Mouse (Mus musculus) kidney, embryonic 15.5 days (tissue): Measurements from ENCODE around the gene Slc25a51. TPM values are rescaled to one million over a fixed set of nuclear protein-coding genes. Genes with fewer than 3 reads are reported as not detected.

Experiments used
- ATAC-seq: fragments of 200-750 bp; cut with Nextera tagmentation; replicated peaks from 2 replicates; pipeline ENCODE4 v1.8.0; 2017; ENCODE audit warnings: moderate TSS enrichment; ENCODE audit not compliant: low FRiP score
- H3K27ac ChIP-seq: fragments of 300-500 bp; sonication (generic); 2 replicates; pipeline ENCODE4 v1.5.1; 2015; ENCODE audit warnings: mild to moderate bottlenecking, inconsistent platforms
- H3K27me3 ChIP-seq: fragments of 300-500 bp; sonication (generic); 2 replicates; pipeline ENCODE4 v1.6.1; 2015; ENCODE audit warnings: inconsistent platforms
- H3K36me3 ChIP-seq: fragments of 300-500 bp; sonication (generic); 2 replicates; pipeline ENCODE4 v1.6.1; 2015; ENCODE audit warnings: inconsistent platforms
- H3K4me1 ChIP-seq: fragments of 300-500 bp; sonication (generic); 2 replicates; pipeline ENCODE4 v1.6.1; 2015; ENCODE audit warnings: inconsistent platforms
- H3K4me2 ChIP-seq: fragments of 300-500 bp; sonication (generic); 2 replicates; pipeline ENCODE4 v1.6.1; 2015; ENCODE audit warnings: moderate library complexity, mild to moderate bottlenecking, inconsistent platforms
- H3K4me3 ChIP-seq: fragments of 300-500 bp; sonication (generic); replicated peaks from 2 replicates; pipeline ENCODE4 v1.5.1; 2015; ENCODE audit warnings: mild to moderate bottlenecking, inconsistent platforms
- H3K9ac ChIP-seq: fragments of 300-500 bp; sonication (generic); 2 replicates; pipeline ENCODE4 v1.6.1; 2015; ENCODE audit warnings: mild to moderate bottlenecking, inconsistent platforms
- H3K9me3 ChIP-seq: fragments of 300-500 bp; sonication (generic); replicated peaks from 2 replicates; pipeline ENCODE4 v1.6.1; 2016; ENCODE audit warnings: inconsistent platforms
- WGBS: fragments of 180-500 bp; shearing (Covaris S2); methylation state at CpG from one replicate; pipeline ENCODE4 v1.1.7; 2015; ENCODE audit warnings: mixed read lengths; 5-methylcytosine and 5-hydroxymethylcytosine counted together
- polyA plus RNA-seq: library from polyadenylated mRNA; unstranded; fragments of >200 nt; fragmentation: Nextera tagmentation; extraction: Ambion mirVana; gene quantifications from 2 replicates; pipeline ENCODE4 v1.2.1, GENCODE M21; 2015

The Slc25a51 gene
- polyA plus RNA-seq = 79.0 and 81.0 TPM in 2 replicates

DNA sequence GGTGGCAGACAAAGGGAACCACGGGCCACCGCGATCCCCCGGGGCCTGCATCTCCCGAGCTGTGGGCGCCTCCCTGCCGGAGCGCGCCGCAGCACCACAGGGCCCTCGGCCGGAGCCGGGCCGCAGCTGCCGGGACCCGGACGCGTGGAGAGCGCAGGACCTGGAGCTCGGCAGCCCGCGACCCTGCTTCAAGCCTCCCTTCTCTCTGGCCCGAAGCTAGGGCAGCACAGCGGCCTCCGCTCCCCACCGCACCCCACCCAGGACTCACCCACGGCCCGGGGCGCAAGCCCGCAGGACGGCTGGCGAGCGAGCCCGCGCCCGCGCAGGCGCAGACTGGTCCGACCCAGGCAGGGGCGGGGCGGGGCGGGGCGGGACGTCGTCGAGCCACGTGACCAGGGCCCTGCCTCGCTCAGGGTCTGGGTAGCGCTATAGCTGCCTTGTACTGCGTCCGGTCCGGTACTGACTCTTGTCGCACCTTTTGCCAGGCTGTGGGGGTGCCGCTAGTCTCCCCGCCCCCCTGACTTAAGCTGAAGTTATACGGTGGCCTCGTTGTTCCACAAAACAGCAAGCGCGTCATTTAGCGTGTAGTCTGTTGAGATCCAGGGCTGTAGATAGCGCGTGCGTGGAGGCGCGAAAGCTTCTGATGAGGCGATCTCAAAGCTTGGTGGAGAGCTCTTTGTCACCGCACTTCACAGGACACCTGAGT lies at the start of gene Slc25a51:
TSS of gene Slc25a51 (minus strand) at position 340 of the 706 bp plus-strand sequence.
- Histone ChIP-seq H3K27ac (peak within 1 kb of the TSS; percentile 96), H3K9me3 (no peaks in the 10 kb centered on the region), H3K4me3 (peak within 1 kb of the TSS; percentile 97), H3K36me3 (peaks cover 11% of the 10 kb centered on the region), H3K9ac (peak within 1 kb of the TSS; percentile 97), H3K27me3 (no peaks in the 10 kb centered on the region), H3K4me1 (peaks cover 34% of the 10 kb centered on the region), H3K4me2 (peak within 1 kb of the TSS; percentile 92)
- peak; percentile 96 for ATAC-seq
- WGBS = under 1% methylated on average over 61 of the region's 67 CpGs

DNA sequence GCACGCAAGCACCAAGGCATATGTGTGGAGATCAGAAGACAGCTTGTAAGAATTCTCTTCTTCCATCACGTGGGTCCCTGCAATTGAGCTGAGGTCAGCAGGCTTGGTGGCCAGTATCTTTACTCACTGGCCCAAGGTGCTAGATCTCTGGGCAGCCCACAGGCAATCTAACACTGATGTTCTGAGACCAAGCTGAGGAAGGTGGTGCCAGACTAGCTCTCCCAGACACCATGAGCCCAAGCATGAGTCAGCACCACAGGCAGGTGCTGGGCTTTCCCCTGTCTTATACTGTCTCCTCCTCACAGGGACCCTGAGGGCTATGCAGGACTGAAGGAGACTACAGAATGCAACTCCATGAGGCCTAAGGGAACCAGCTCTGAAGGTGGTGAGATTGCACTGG lies 49.0 kb upstream of the Slc25a51 start:
- no peak overlapping the region for H3K4me3 ChIP-seq
- H3K27me3 ChIP-seq = no peaks in the 10 kb centered on the region
- H3K36me3 ChIP-seq = peaks cover 24% of the 10 kb centered on the region
- H3K4me2 ChIP-seq = no peak overlapping the region
- WGBS = 85% methylated on average over 2 of the region's 2 CpGs
- H3K4me1 ChIP-seq = peaks cover 57% of the 10 kb centered on the region
- no peak overlapping the region for H3K9ac ChIP-seq
- ATAC-seq = no peak
- no peak overlapping the region for H3K27ac ChIP-seq
- no peaks in the 10 kb centered on the region for H3K9me3 ChIP-seq

- Histone ChIP-seq H3K4me3 (no peak overlapping the region), H3K27me3 (no peaks in the 10 kb centered on the region), H3K9ac (no peak overlapping the region), H3K9me3 (no peaks in the 10 kb centered on the region), H3K36me3 (peaks cover 24% of the 10 kb centered on the region), H3K27ac (no peak overlapping the region), H3K4me2 (no peak overlapping the region), H3K4me1 (peaks cover 61% of the 10 kb centered on the region)
- 88% methylated on average over 4 of the region's 4 CpGs for whole genome bisulfite sequencing
- no peak for ATAC-seq
Measured at GRCm38 (mm10) chr4:45455001-45455400, 46.4 kb upstream of the Slc25a51 start.

DNA sequence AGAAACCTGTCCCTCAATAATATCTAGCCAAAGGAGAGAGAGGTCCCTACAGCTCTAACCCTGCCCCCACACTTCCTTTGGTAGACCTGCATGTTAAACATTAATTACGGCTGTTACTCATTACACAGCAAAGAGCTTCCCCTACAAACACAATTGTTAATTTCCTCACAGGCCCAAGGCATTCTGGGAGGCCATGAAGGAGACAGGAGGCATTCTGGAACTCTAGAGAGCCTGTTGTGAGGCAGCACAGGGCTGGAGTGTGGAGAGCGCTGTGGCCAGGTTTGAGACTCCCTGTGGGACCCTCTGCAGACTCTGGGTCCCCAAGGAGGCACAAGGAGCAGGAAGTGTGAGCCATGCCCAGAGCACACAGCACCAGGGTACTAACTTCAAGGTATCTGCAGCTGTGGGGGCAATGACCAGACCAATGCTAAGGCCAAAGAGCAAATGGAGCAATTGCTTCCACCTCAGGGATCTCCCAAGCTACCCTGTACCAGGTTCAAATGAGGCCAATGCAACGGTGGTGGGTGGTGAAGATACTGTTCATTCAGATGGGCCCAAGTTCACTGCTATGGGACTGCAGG lies 44.8 kb upstream of the Slc25a51 start:
- 0 out of 2 replicates have a peak overlapping the region, but pooled peaks have one; percentile 19 for H3K9ac ChIP-seq
- peaks cover 60% of the 10 kb centered on the region for H3K4me1 ChIP-seq
- no peak overlapping the region for H3K4me3 ChIP-seq
- peak overlapping the region; percentile 37 for H3K4me2 ChIP-seq
- peak; percentile 79 for ATAC-seq
- no peaks in the 10 kb centered on the region for H3K9me3 ChIP-seq
- no peaks in the 10 kb centered on the region for H3K27me3 ChIP-seq
- peaks cover 24% of the 10 kb centered on the region for H3K36me3 ChIP-seq
- peak overlapping the region; percentile 94 for H3K27ac ChIP-seq
- 47% methylated on average over 3 of the region's 3 CpGs for WGBS

- WGBS = 40% methylated on average over 7 of the region's 7 CpGs
- Histone ChIP-seq H3K9ac (no peak overlapping the region), H3K36me3 (peaks cover 20% of the 10 kb centered on the region), H3K4me2 (peak overlapping the region; percentile 37), H3K27me3 (no peaks in the 10 kb centered on the region), H3K4me1 (peaks cover 60% of the 10 kb centered on the region), H3K9me3 (no peaks in the 10 kb centered on the region), H3K4me3 (no peak overlapping the region), H3K27ac (peak overlapping the region; percentile 94)
- peak; percentile 84 for ATAC-seq
Measured at GRCm38 (mm10) chr4:45452569-45453111, 44.1 kb upstream of the Slc25a51 start.

DNA sequence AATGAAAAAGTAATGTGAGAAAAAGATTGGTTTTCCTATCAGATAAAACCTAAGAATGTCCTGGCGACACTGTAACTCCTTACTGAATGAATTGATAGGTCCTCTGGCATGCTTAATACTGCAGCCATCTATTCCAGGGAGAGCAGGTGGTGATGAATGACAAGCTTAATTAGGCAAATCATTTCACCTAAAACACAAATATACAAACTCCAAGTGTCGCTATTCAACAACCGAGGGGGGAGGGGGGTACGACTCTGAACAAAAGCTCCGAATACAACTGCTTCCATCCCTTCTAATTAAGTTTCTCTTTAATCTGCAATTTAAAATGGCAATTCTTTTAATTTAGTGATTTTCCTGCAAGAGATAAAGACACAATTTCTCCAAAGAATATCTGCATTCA lies 40.4 kb upstream of the Slc25a51 start:
- peaks cover 24% of the 10 kb centered on the region for H3K36me3 ChIP-seq
- no peak for ATAC-seq
- no peak overlapping the region for H3K4me2 ChIP-seq
- H3K4me1 ChIP-seq = peaks cover 53% of the 10 kb centered on the region
- WGBS = 74% methylated on average over 5 of the region's 5 CpGs
- no peaks in the 10 kb centered on the region for H3K27me3 ChIP-seq
- H3K9ac ChIP-seq = no peak overlapping the region
- H3K27ac ChIP-seq = no peak overlapping the region
- H3K4me3 ChIP-seq = no peak overlapping the region
- no peaks in the 10 kb centered on the region for H3K9me3 ChIP-seq

DNA sequence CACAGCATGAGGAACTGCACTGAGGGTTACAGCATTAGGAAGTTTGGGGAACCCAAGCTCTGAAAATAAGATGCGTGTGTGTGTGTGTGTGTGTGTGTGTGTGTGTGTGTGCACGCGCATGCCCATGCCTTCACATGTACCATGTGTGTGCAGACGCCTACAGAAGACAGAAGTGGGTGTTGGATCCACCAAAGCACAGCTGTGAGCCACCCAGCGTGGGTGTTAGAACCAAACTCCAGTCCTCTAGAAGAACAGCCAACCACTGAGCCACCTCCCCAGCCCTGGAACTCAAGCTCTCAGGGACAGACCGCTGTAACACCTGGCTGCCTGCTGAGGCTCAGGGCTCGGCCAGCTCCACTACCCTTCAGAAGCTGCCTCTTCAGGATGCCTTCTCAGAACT lies 39.9 kb upstream of the Slc25a51 start:
- Histone ChIP-seq H3K36me3 (peaks cover 29% of the 10 kb centered on the region), H3K27me3 (no peaks in the 10 kb centered on the region), H3K4me1 (peaks cover 48% of the 10 kb centered on the region), H3K4me2 (no peak overlapping the region), H3K9ac (0 out of 2 replicates have a peak overlapping the region, but pooled peaks have one; percentile 14), H3K9me3 (no peaks in the 10 kb centered on the region), H3K27ac (no peak overlapping the region), H3K4me3 (no peak overlapping the region)
- no peak for ATAC-seq
- WGBS = 87% methylated on average over 7 of the region's 7 CpGs

DNA sequence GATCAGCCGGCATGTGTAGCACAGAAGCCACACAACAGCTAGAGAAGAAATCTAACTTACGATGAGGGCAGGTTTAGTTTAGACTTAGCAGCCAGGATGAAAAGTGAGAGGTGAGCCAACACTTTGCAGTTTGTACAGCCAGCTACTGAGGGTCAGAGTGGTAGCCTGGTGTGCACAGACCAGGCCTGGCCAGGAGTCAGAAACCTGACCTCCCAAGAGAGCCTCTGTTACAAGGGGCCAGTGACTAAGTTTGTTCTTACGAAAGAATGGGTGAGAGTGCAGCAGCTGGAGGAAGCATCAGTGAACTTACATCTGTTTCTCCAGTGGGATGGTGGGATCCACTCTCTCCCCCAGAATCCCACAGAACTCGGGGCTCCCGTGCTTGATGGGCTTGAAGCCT lies 38.6 kb upstream of the Slc25a51 start:
- no peak for ATAC-seq

DNA sequence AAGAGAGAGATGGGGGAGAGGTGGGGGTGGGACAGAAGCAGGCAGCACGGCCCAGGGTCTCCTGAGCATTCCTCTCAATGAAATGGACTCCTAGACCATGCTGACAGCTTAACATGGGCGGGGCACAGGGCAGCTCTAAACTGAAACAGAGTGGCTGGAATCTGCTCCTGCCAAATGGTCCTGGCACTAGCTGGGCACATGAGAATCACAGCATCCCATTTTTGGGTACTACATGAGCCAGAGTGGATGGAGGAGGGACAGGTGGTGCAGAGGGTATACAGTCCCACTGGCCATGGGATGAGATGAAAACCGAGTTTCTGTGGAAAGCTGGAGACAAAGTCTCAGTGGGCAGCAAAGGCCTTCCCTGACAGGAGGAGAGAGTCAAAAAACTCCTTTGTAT lies 36.7 kb upstream of the Slc25a51 start:
- Histone ChIP-seq H3K9me3 (no peaks in the 10 kb centered on the region), H3K9ac (no peak overlapping the region), H3K27ac (no peak overlapping the region), H3K27me3 (no peaks in the 10 kb centered on the region), H3K36me3 (peaks cover 39% of the 10 kb centered on the region), H3K4me2 (no peak overlapping the region), H3K4me3 (no peak overlapping the region), H3K4me1 (peaks cover 16% of the 10 kb centered on the region)
- WGBS = 76% methylated on average over 3 of the region's 3 CpGs
- no peak for ATAC-seq

More for the DNA sequence above, 38.6 kb upstream of the Slc25a51 start:
- Histone ChIP-seq H3K4me1 (peaks cover 35% of the 10 kb centered on the region), H3K9ac (no peak overlapping the region), H3K27me3 (no peaks in the 10 kb centered on the region), H3K36me3 (peaks cover 37% of the 10 kb centered on the region), H3K4me2 (no peak overlapping the region), H3K9me3 (no peaks in the 10 kb centered on the region), H3K4me3 (no peak overlapping the region), H3K27ac (no peak overlapping the region)
- WGBS = 89% methylated on average over 5 of the region's 5 CpGs

GRCm38 (mm10) chr4:45444813-45445212 lies 36.2 kb upstream of the Slc25a51 start:
- WGBS = 41% methylated on average over 4 of the region's 4 CpGs
- no peak overlapping the region for H3K27ac ChIP-seq
- peaks cover 43% of the 10 kb centered on the region for H3K36me3 ChIP-seq
- no peaks in the 10 kb centered on the region for H3K27me3 ChIP-seq
- peaks cover 14% of the 10 kb centered on the region; the same call in 1 of the 2 replicates for H3K4me1 ChIP-seq
- H3K9me3 ChIP-seq = no peaks in the 10 kb centered on the region
- no peak overlapping the region for H3K4me3 ChIP-seq
- no peak overlapping the region for H3K4me2 ChIP-seq
- ATAC-seq = no peak
- H3K9ac ChIP-seq = no peak overlapping the region

DNA sequence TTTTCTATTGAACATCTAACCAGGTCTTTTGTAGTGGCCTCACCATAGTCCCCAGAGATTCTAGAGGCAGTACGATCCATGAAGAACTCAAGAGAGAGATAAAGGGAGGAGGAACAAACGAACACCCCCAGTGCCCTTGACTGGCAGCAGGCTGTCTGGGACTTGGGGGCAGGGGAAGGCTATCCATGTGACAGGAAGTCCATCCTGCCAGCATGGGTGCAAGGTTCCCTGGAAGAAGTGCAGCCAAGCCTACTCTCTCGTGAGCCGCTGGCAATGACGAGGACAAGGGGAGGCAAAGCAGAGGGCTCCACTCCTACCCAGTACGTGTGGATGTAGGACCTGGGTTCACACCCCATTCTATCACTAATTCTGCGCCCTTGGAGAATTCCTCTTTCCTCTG lies 35.1 kb upstream of the Slc25a51 start:
- WGBS = 82% methylated on average over 7 of the region's 7 CpGs
- ATAC-seq = no peak

DNA sequence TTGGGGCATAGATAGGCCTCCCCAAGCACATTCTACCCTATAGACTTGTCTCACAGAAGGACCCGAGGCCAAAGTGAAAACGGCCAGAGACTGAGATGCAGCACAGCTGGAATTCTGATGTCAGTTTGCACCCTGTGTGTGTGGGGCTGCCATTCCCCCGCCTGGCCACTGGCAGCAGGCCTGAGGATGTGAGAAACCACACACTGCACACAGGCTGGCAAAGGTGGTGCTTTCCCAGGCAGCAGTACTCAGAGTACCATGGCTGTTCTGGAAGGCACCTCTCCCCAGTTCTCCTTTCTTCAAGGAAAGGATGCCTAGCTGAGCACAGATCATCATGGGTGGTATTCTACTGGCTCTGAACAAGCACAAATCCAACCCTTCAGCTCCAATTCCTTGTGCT lies 33.7 kb upstream of the Slc25a51 start:
- no peak overlapping the region for H3K4me3 ChIP-seq
- H3K4me1 ChIP-seq = peaks cover 27% of the 10 kb centered on the region
- no peak for ATAC-seq
- H3K27ac ChIP-seq = no peak overlapping the region
- no peak overlapping the region for H3K9ac ChIP-seq
- no peak overlapping the region for H3K4me2 ChIP-seq
- no peaks in the 10 kb centered on the region for H3K9me3 ChIP-seq
- 62% methylated on average over 3 of the region's 3 CpGs for WGBS
- H3K27me3 ChIP-seq = no peaks in the 10 kb centered on the region
- H3K36me3 ChIP-seq = peaks cover 45% of the 10 kb centered on the region

More for the DNA sequence above, 35.1 kb upstream of the Slc25a51 start:
- no peak overlapping the region for H3K4me3 ChIP-seq
- H3K9me3 ChIP-seq = no peaks in the 10 kb centered on the region
- H3K36me3 ChIP-seq = peaks cover 45% of the 10 kb centered on the region
- no peak overlapping the region for H3K9ac ChIP-seq
- no peak overlapping the region for H3K27ac ChIP-seq
- peaks cover 18% of the 10 kb centered on the region for H3K4me1 ChIP-seq
- H3K4me2 ChIP-seq = no peak overlapping the region
- no peaks in the 10 kb centered on the region for H3K27me3 ChIP-seq
